Mouse (Mus musculus): ENCODE measurements around the gene Triobp. TPM values are rescaled to one million over a fixed set of nuclear protein-coding genes. Genes with fewer than 3 reads are reported as not detected.
A peak's percentile ranks its signal among the peaks of the same experiment; 100 is the strongest.
"Not testable (repeated sequence)": the region's sequence is repeated elsewhere in the genome, so short reads cannot be mapped to it uniquely, and the experiment has no call there.

The Triobp gene
- polyA plus RNA-seq, 1 experiment from 2014 or later = 22.4 TPM

DNA sequence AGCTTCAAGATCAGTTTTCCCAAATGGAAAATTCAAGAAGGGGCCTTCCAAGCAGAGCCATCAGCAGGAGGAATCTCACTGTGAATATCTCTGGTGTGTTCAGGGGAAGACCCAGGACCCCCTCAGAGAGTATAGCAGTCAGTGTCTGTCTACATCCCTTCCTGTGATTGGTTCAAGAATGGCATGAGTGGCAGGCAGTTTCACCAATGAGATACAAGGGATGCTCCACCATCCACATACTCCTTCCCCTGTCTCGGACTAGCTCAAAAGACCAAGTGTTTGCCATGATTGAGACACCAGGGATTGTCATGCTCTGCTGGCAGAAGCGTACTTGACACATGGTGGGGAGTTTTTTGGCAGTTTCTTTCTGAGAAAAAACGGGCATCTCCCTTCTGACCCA, 59.1 kb downstream of the Triobp start:
- no peaks in the 10 kb centered on the region for H3K27me3 ChIP-seq (ENCODE audit: control insufficient read depth, insufficient read depth, low read length)
- ATAC-seq (ENCODE audit: low FRiP score, low TSS enrichment) (no peak), DNase-seq (ENCODE audit: low spot score) (no peak)
- H3K36me3 ChIP-seq (ENCODE audit: control insufficient read depth, insufficient read depth, low read length) = peaks cover 21% of the 10 kb centered on the region
- no peak overlapping the region for H3K4me3 ChIP-seq (ENCODE audit: low read depth, low read length)
- WGBS = 77% methylated on average over 3 of the region's 3 CpGs
- no peaks in the 10 kb centered on the region for H3K4me1 ChIP-seq (replicated peaks; ENCODE audit: control insufficient read depth, insufficient read depth)
- no peak overlapping the region for H3K27ac ChIP-seq (replicated peaks)
- H3K4me2 ChIP-seq (replicated peaks; ENCODE audit: low read depth) = no peak overlapping the region
- H3K9me3 ChIP-seq (ENCODE audit: control insufficient read depth, low read length) = no peaks in the 10 kb centered on the region
- TF ChIP-seq EP300 (optimal IDR thresholded peaks at IDR 0.05) (no peak), CTCF (IDR thresholded peaks at IDR 0.05; ENCODE audit: low read depth) (no peak)
- no peak overlapping the region for H3K9ac ChIP-seq (ENCODE audit: low read length)

DNA sequence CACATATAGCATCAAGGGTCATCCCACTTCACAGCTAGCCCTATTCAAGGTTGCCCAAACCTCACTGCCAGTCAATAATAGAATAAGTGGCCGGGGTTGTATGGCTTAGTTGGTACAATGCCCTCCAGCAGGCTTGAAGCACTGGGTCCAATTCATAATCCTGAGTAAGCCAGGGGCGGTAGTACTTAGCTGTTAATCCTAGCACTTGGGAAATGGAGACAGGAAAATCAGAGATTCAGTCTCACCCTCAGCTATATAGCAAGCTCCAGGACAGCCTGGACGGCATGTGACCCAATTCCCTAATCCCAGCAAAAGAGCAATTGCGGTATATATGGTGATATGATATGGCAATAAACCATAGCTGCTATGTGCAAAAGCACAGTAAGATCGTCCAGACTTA, 59.5 kb downstream of the Triobp start:
- TF ChIP-seq CTCF (IDR thresholded peaks at IDR 0.05; ENCODE audit: low read depth) (no peak), EP300 (optimal IDR thresholded peaks at IDR 0.05) (no peak)
- Histone ChIP-seq H3K9ac (ENCODE audit: low read length) (no peak overlapping the region), H3K4me2 (replicated peaks; ENCODE audit: low read depth) (no peak overlapping the region), H3K4me1 (replicated peaks; ENCODE audit: control insufficient read depth, insufficient read depth) (no peaks in the 10 kb centered on the region), H3K9me3 (ENCODE audit: control insufficient read depth, low read length) (no peaks in the 10 kb centered on the region), H3K36me3 (ENCODE audit: control insufficient read depth, insufficient read depth, low read length) (peaks cover 17% of the 10 kb centered on the region), H3K4me3 (ENCODE audit: low read depth, low read length) (no peak overlapping the region), H3K27ac (replicated peaks) (no peak overlapping the region), H3K27me3 (ENCODE audit: control insufficient read depth, insufficient read depth, low read length) (no peaks in the 10 kb centered on the region)
- WGBS = 92% methylated on average over 5 of the region's 5 CpGs
- DNase-seq (ENCODE audit: low spot score) = no peak
- ATAC-seq (ENCODE audit: low FRiP score, low TSS enrichment) = no peak

DNA sequence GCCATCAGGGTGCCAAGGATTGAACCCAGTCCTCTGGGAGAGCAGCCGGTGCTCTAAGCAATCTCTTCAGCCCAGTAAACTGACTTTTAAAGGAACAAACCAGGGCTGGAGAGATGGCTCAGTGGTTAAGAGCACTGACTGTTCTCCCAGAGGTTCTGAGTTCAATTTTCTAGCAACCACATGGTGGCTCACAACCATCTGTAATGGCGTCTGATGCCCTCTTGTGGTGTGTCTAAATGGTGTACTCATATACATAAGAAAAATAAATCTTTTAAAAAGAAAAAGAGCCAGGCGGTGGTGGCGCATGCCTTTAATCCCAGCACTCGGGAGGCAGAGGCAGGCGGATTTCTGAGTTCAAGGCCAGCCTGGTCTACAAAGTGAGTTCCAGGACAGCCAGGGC, 60.3 kb downstream of the Triobp start:
- TF ChIP-seq CTCF (IDR thresholded peaks at IDR 0.05; ENCODE audit: low read depth) = peak; percentile 41

DNA sequence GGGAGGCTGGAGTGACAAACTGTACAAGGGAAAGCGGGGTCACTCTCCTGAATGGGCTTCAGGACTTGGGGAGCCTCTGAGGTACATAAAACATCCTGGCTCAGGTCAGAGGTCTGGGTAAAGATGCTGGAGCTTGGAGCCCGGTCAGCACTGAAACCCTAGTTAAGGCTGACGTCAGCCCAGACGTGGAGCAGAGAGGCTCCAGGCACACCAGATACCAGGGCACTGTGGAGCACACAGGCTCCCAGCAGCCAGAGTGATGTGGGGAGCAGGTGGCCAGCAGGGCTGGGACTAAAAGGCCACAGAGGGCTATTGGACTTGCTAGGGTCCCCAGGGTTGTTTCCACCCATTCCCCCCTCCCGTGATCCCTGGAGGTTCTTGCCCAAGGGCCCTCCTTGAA, 62.2 kb downstream of the Triobp start:
- no peak overlapping the region for H3K4me2 ChIP-seq (replicated peaks; ENCODE audit: low read depth)
- H3K36me3 ChIP-seq (ENCODE audit: control insufficient read depth, insufficient read depth, low read length) = peaks cover 4% of the 10 kb centered on the region; the same call in 1 of the 2 replicates
- no peaks in the 10 kb centered on the region for H3K9me3 ChIP-seq (ENCODE audit: control insufficient read depth, low read length)
- H3K9ac ChIP-seq (ENCODE audit: low read length) = no peak overlapping the region
- no peak overlapping the region for H3K27ac ChIP-seq (replicated peaks)
- TF ChIP-seq CTCF (IDR thresholded peaks at IDR 0.05; ENCODE audit: low read depth) (no peak), EP300 (optimal IDR thresholded peaks at IDR 0.05) (no peak)
- H3K4me3 ChIP-seq (ENCODE audit: low read depth, low read length) = no peak overlapping the region
- DNase-seq (ENCODE audit: low spot score) = no peak
- WGBS = 79% methylated on average over 5 of the region's 5 CpGs
- ATAC-seq (ENCODE audit: low FRiP score, low TSS enrichment) = no peak
- H3K4me1 ChIP-seq (replicated peaks; ENCODE audit: control insufficient read depth, insufficient read depth) = no peaks in the 10 kb centered on the region
- no peaks in the 10 kb centered on the region for H3K27me3 ChIP-seq (ENCODE audit: control insufficient read depth, insufficient read depth, low read length)

More for the DNA sequence above, 60.3 kb downstream of the Triobp start:
- not testable (repeated sequence) for H3K9me3 ChIP-seq (ENCODE audit: control insufficient read depth, low read length); H3K27me3 ChIP-seq (ENCODE audit: control insufficient read depth, insufficient read depth, low read length); ATAC-seq (ENCODE audit: low FRiP score, low TSS enrichment); H3K4me3 ChIP-seq (ENCODE audit: low read depth, low read length); DNase-seq (ENCODE audit: low spot score); H3K4me1 ChIP-seq (replicated peaks; ENCODE audit: control insufficient read depth, insufficient read depth); H3K27ac ChIP-seq (replicated peaks); H3K4me2 ChIP-seq (replicated peaks; ENCODE audit: low read depth); H3K9ac ChIP-seq (ENCODE audit: low read length)
- WGBS = 84% methylated on average over 6 of the region's 6 CpGs
- H3K36me3 ChIP-seq (ENCODE audit: control insufficient read depth, insufficient read depth, low read length) = peaks cover 16% of the 10 kb centered on the region

DNA sequence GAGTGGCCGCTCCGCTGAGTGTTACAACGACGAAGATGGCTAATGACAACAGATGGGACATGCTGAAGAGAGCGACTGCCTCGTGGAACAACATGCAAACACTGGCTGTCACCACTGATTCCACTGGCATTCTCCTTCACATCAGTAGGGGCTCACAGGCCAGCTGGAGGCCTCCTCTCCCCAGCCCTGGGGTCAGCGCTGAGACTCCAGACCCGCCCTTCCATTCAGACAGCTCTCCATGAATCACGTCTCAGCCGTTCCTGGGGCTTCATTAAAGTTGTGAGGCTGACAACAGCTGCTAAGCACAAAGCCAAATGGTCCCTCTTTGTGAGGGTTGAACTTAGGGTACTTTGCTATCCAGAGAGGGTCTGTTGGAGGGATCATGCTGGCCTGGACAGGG, 64.0 kb downstream of the Triobp start:
- Histone ChIP-seq H3K4me2 (replicated peaks; ENCODE audit: low read depth) (no peak overlapping the region), H3K4me1 (replicated peaks; ENCODE audit: control insufficient read depth, insufficient read depth) (no peaks in the 10 kb centered on the region), H3K27me3 (ENCODE audit: control insufficient read depth, insufficient read depth, low read length) (no peaks in the 10 kb centered on the region), H3K9ac (ENCODE audit: low read length) (no peak overlapping the region), H3K4me3 (ENCODE audit: low read depth, low read length) (no peak overlapping the region), H3K36me3 (ENCODE audit: control insufficient read depth, insufficient read depth, low read length) (no peaks in the 10 kb centered on the region), H3K9me3 (ENCODE audit: control insufficient read depth, low read length) (no peaks in the 10 kb centered on the region), H3K27ac (replicated peaks) (no peak overlapping the region)
- no peak for DNase-seq (ENCODE audit: low spot score)
- no peak for TF ChIP-seq EP300 (optimal IDR thresholded peaks at IDR 0.05)
- no peak for TF ChIP-seq CTCF (IDR thresholded peaks at IDR 0.05; ENCODE audit: low read depth)
- WGBS = 52% methylated on average over 10 of the region's 10 CpGs
- ATAC-seq (ENCODE audit: low FRiP score, low TSS enrichment) = no peak

DNA sequence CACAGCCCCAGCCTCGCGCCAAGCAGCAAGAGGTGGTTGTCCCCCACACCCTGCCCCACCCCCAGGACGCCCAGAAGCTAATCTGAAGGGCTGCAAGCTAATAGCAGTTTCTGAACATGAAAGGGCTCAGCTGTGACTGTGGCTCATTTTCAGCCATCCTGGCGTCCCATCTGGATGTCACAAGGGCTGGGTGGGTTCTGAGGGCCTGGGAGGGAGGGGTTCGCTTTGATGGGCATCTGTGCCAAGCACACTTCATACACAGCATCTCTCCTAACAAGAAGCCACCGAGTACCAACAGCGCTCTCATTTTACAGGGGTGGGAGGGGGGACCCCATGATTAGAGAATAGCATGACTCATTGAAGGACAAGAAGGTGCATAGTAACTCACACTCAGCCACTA, 65.9 kb downstream of the Triobp start:
- no peak for ATAC-seq (ENCODE audit: low FRiP score, low TSS enrichment)
- DNase-seq (ENCODE audit: low spot score) = no peak
- no peaks in the 10 kb centered on the region for H3K4me1 ChIP-seq (replicated peaks; ENCODE audit: control insufficient read depth, insufficient read depth)
- H3K4me2 ChIP-seq (replicated peaks; ENCODE audit: low read depth) = no peak overlapping the region
- TF ChIP-seq CTCF (IDR thresholded peaks at IDR 0.05; ENCODE audit: low read depth) (no peak), EP300 (optimal IDR thresholded peaks at IDR 0.05) (no peak)
- WGBS = 66% methylated on average over 7 of the region's 7 CpGs
- H3K4me3 ChIP-seq (ENCODE audit: low read depth, low read length) = no peak overlapping the region
- H3K36me3 ChIP-seq (ENCODE audit: control insufficient read depth, insufficient read depth, low read length) = no peaks in the 10 kb centered on the region
- no peak overlapping the region for H3K9ac ChIP-seq (ENCODE audit: low read length)
- H3K27me3 ChIP-seq (ENCODE audit: control insufficient read depth, insufficient read depth, low read length) = no peaks in the 10 kb centered on the region
- H3K9me3 ChIP-seq (ENCODE audit: control insufficient read depth, low read length) = no peaks in the 10 kb centered on the region
- no peak overlapping the region for H3K27ac ChIP-seq (replicated peaks)
